Mouse (Mus musculus) ovary, postnatal 36 days (tissue): ENCODE data around the gene Rnf24.

Experiments used
- DNase-seq: peaks from one replicate; pipeline ENCODE4 v3.0.0; 2022; ENCODE audit warnings: low spot score, mixed read lengths

Rnf24 gene

DNA sequence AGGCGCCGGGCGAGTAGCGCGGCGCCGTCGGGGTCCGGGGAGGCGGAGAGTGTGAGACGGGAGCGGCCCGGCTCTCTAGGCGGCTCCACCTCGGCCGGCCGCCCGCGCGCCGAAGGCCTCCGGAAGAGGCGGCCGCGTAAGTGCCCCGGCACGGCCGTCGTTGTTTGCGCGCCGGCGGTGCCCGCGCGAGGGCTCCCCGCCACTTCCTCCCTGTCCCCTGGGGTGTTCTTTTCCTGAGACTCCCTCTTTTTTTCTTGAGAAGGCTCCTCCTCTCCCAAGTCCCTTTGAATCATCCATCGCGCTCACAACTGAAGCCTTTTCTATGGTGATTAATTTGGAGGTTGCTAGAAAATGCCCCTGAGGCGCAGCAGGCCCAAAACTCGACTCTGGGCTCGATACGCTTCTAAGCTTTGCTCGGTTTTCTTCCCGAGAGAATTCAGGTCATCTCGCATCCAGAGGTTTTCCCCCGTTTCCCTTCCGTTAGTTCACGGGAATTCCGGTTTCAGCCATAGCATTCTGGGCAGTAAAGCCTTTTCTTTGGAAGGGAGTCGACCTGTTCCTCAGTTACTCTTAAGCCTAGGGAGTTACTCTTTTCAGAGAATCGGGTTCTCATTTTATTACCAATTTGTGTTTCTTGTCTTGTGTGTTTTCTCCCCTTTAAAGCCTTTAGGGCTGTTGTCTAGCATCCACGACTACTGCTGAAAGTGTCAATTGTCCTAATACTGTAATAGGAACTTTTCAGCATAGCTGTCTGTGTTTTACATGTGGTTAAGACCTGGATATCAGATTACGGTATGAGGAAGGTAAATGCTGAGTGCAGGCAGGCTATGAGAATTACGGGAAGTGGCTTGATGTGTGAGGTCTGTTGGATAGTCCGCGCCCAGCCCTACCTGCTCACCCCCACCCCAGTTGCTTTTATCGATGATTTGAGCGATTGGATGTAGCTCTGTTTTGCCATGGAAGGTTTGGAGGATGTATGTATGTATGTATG, 89.7 kb downstream of the Rnf24 start:
- no peak for DNase-seq

- DNase-seq = peak; percentile 97
Measured at GRCm38 (mm10) chr2:131262213-131262672, 90.4 kb downstream of the Rnf24 start, which contains the start of gene Pank2. Gene Pank2 (plus strand): TSS chr2:131262495.

DNA sequence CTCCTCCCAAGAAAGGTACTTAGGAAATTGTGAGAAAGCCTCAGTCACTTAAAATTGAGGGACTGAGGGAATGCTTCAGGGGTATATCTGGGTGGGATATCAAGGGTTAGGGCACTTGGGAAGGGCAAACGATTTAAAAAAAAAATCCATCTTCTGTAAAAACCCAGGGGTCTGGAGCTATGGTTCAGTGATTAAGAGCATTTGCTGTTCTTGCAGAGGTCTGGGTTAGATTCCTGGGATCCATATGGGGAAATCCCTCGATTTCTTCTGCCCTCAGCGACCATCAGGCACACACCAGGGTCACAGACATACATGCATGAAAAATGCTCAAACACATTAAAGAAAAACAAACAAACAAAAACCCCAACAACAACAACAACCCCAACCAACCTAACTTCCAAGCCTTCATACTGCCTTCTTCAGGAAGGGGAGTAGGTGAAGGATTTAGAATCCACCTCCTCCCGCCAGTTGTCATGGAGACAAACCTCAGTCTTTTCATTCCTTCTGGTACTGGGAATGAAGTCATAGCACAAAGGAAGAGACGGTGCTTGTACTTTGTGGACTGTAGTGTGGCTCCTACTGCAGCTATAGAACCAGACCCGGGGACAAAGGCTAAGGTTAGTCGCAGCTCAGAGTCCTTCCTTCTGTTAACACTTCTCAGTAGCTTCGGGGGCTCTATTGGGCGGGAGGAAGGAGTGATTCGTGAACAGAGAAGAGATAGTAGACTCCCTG, 91.0 kb downstream of the Rnf24 start:
- no peak for DNase-seq

GRCm38 (mm10) chr2:131260544-131261307, 92.0 kb downstream of the Rnf24 start:
- no peak for DNase-seq

- DNase-seq = no peak
Measured at GRCm38 (mm10) chr2:131258693-131259092, 94.0 kb downstream of the Rnf24 start.

DNA sequence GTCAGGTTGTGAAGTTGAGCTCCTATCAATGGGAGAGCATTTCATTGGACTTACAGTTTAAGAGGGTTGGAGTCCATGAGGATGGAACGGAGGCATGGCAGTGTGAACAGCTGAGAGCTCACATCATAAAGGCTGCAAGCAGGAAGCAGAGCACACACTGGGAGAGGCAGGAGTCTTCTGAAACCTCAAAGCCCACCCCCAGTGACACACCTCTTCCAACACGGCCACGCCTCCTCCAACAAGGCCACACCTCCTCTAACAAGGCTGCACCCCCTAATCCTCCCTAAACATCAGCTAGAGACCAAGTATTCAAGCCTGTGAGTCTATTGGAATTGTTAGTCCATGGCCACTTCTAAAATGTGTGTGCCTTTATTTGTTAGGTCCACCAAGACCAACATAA, 97.0 kb downstream of the Rnf24 start:
- DNase-seq = no peak

GRCm38 (mm10) chr2:131254329-131254713, 98.4 kb downstream of the Rnf24 start:
- DNase-seq = no peak

- DNase-seq = peak; percentile 73
Measured at GRCm38 (mm10) chr2:131253681-131254328, 98.9 kb downstream of the Rnf24 start.
